Mouse (Mus musculus) hematopoietic stem cell, adult 5-6 weeks (primary cell): ENCODE results near the gene Cemip. TPM values are rescaled to one million over a fixed set of nuclear protein-coding genes. Genes with fewer than 3 reads are reported as not detected.
A peak's percentile ranks its signal among the peaks of the same experiment; 100 is the strongest.
"Not testable (repeated sequence)": the region's sequence is repeated elsewhere in the genome, so short reads cannot be mapped to it uniquely, and the experiment has no call there.

Experiments used
- ATAC-seq, 2 experiments: fragments of 125-278 bp in 1 of 2; replicated peaks in 1 of 2; 2 replicates each; pipeline ENCODE4 v1.8.0; 2016 to 2017; ENCODE audit warnings: inconsistent platforms in 2 of 2, mild to moderate bottlenecking in 2 of 2, moderate number of reproducible peaks in 2 of 2, low read depth in 1 of 2, moderate TSS enrichment in 1 of 2; ENCODE audit not compliant: low FRiP score in 2 of 2, poor library complexity in 2 of 2, severe bottlenecking in 2 of 2, insufficient read depth in 1 of 2, low TSS enrichment in 1 of 2
- total RNA-seq: library from RNA; stranded (forward); fragments of 172-1452, 232-1000 nt; gene quantifications from 2 replicates; pipeline ENCODE4 v1.2.3, GENCODE M21; 2017

The Cemip gene
- not detected in 2 replicates for total RNA-seq

GRCm38 (mm10) chr7:84086039-84086829 lies at the start of gene Cemip:
Cemip (minus strand) TSS chr7:84086502.
- ATAC-seq = peak; percentile 51; a peak in 3 of 4 replicates

GRCm38 (mm10) chr7:84132704-84133103 lies 46.4 kb upstream of the Cemip start:
- no peak for ATAC-seq

GRCm38 (mm10) chr7:84131736-84132135 lies 45.4 kb upstream of the Cemip start:
- ATAC-seq = no peak

- ATAC-seq = no peak
Observed at GRCm38 (mm10) chr7:84128661-84129060, 42.4 kb upstream of the Cemip start.

- no peak for ATAC-seq
Observed at GRCm38 (mm10) chr7:84125730-84126129, 39.4 kb upstream of the Cemip start.

GRCm38 (mm10) chr7:84123651-84124050 lies 37.3 kb upstream of the Cemip start:
- not testable (repeated sequence) for ATAC-seq

GRCm38 (mm10) chr7:84121778-84122177 lies 35.5 kb upstream of the Cemip start:
- ATAC-seq = no peak

GRCm38 (mm10) chr7:84120142-84120760 lies 33.9 kb upstream of the Cemip start:
- no peak for ATAC-seq

- 0 out of 4 replicates have a peak, but pooled peaks have one; percentile 1 to 36 for ATAC-seq
Observed at GRCm38 (mm10) chr7:84119216-84120105, 33.2 kb upstream of the Cemip start.

GRCm38 (mm10) chr7:84117543-84118122 lies 31.3 kb upstream of the Cemip start:
- ATAC-seq = no peak

GRCm38 (mm10) chr7:84116621-84117542 lies 30.6 kb upstream of the Cemip start:
- ATAC-seq = no peak

GRCm38 (mm10) chr7:84115385-84115784 lies 29.1 kb upstream of the Cemip start:
- ATAC-seq = peak; percentile 30 to 69

- ATAC-seq = no peak
Observed at GRCm38 (mm10) chr7:84114775-84115174, 28.5 kb upstream of the Cemip start.

GRCm38 (mm10) chr7:84113035-84113390 lies 26.7 kb upstream of the Cemip start:
- no peak for ATAC-seq

- ATAC-seq = no peak
Observed at GRCm38 (mm10) chr7:84112351-84113034, 26.2 kb upstream of the Cemip start.

- ATAC-seq = no peak
Observed at GRCm38 (mm10) chr7:84111716-84112350, 25.5 kb upstream of the Cemip start.
